Mouse (Mus musculus) intestine, postnatal 0 days (tissue): ENCODE measurements around the gene Bcl2. TPM values are rescaled to one million over a fixed set of nuclear protein-coding genes. Genes with fewer than 3 reads are reported as not detected.

ENCODE experiments used
- ATAC-seq: fragments of 200-750 bp; cut with Nextera tagmentation; 2 replicates; pipeline ENCODE4 v1.8.0; 2017; ENCODE audit warnings: mild to moderate bottlenecking, moderate TSS enrichment, moderate library complexity
- H3K27ac ChIP-seq: fragments of 300-500 bp; sonication (generic); 2 replicates; pipeline ENCODE4 v1.5.1; 2014; ENCODE audit warnings: mild to moderate bottlenecking, low read depth, low read length, moderate library complexity
- H3K27me3 ChIP-seq: fragments of 300-500 bp; sonication (generic); replicated peaks from 2 replicates; pipeline ENCODE4 v1.6.1; 2014; ENCODE audit warnings: low read length, mixed read lengths; ENCODE audit not compliant: control insufficient read depth, insufficient read depth
- H3K36me3 ChIP-seq: fragments of 300-500 bp; sonication (generic); 2 replicates; pipeline ENCODE4 v1.6.1; 2014; ENCODE audit warnings: mild to moderate bottlenecking, moderate library complexity; ENCODE audit not compliant: control insufficient read depth, insufficient read depth
- H3K4me1 ChIP-seq: fragments of 300-500 bp; sonication (generic); replicated peaks from 2 replicates; pipeline ENCODE4 v1.6.1; 2014; ENCODE audit warnings: antibody characterized with exemption, low read length, mixed read lengths; ENCODE audit not compliant: control insufficient read depth, insufficient read depth
- H3K4me2 ChIP-seq: fragments of 300-500 bp; sonication (generic); replicated peaks from 2 replicates; pipeline ENCODE4 v1.6.1; 2014; ENCODE audit warnings: low read depth, mild to moderate bottlenecking, moderate library complexity
- H3K4me3 ChIP-seq: fragments of 300-500 bp; sonication (generic); 2 replicates; pipeline ENCODE4 v1.5.1; 2014; ENCODE audit warnings: low read depth, low read length
- H3K9ac ChIP-seq: fragments of 300-500 bp; sonication (generic); 2 replicates; pipeline ENCODE4 v1.6.1; 2014; ENCODE audit warnings: mild to moderate bottlenecking, low read depth, low read length
- H3K9me3 ChIP-seq: fragments of 300-500 bp; sonication (generic); 2 replicates; pipeline ENCODE4 v1.6.1; 2016; ENCODE audit warnings: mixed run types; ENCODE audit not compliant: control insufficient read depth
- CTCF ChIP-seq: sonication (generic); IDR thresholded peaks from 2 replicates; pipeline ENCODE4 v1.5.1; 2016; ENCODE audit warnings: low read depth, mild to moderate bottlenecking, control low read depth, antibody characterized with exemption, moderate library complexity
- WGBS: fragments of 180-500 bp; shearing (Covaris S2); extraction: QIAGEN DNeasy Blood & Tissue Kit; methylation state at CpG from one replicate; pipeline ENCODE4 v1.1.7; 2014; 5-methylcytosine and 5-hydroxymethylcytosine counted together
- polyA plus RNA-seq: library from polyadenylated mRNA; unstranded; fragments of >200 nt; fragmentation: Nextera tagmentation; extraction: Ambion mirVana; gene quantifications from 2 replicates; pipeline ENCODE4 v1.2.1, GENCODE M21; 2015

Bcl2 gene
- polyA plus RNA-seq, 1 experiment from 2014 or later: 3.4 TPM

DNA sequence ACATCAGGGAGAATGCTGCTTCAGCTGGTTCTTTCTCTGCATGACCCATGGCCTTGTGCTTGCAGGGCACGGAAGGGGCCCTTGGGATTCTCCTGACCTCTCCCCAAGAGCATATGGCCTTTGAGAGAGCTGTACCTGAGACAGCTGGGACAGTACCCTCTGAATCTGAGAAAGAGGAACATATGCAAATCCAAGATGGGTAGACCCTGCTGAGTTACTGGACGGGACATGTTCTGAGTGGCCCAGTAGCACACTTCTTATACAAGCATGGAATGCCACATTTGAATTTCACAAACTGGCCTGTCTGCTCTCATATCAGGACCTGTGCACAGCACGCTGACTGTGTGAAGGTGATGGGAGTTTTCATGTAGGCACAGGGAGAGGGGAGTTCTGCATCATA is 31.2 kb downstream of the Bcl2 start:
- no peak overlapping the region for H3K9ac ChIP-seq
- ATAC-seq: no peak
- H3K36me3 ChIP-seq: no peaks in the 10 kb centered on the region
- H3K27ac ChIP-seq: no peak overlapping the region
- WGBS: 89% methylated on average over 3 of the region's 3 CpGs
- H3K4me2 ChIP-seq: no peak overlapping the region
- no peaks in the 10 kb centered on the region for H3K4me1 ChIP-seq
- no peak overlapping the region for H3K4me3 ChIP-seq
- no peaks in the 10 kb centered on the region for H3K9me3 ChIP-seq
- H3K27me3 ChIP-seq: no peaks in the 10 kb centered on the region
- TF ChIP-seq CTCF: no peak

DNA sequence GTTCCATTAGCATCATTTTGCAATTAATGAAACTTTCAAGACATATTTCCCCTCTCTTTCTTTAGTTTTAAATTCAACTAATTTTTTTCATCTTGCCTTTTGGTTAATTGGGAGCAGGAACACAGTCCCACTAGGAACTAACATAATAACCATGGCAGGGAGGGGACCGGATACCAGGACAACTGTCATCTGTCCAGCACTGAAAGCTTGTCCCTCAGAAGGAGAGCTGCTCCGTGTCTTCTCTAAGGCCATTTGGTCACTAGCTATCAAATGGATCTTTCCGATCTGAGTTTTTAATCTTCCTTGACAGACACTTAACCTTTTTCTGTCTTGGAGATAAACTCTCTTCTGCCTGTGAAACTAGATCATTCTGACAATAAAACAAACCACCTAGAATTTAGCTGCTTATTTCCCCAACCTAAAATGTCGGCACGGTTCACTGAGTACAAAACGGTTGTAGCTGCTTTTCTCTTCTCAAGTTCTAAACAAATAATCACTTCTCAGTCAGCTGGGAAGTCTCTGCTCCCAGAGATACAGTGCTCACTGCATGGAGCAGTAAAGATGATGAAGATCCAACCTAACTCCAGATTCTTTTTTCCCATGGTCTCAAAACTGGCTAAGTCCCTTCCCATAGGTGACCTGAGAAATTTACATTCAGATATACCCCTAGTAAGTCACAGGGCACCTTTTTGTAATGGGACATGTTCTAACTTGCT is 34.1 kb downstream of the Bcl2 start:
- no peak for TF ChIP-seq CTCF
- 72% methylated on average over 6 of the region's 6 CpGs for WGBS
- Histone ChIP-seq H3K27ac (no peak overlapping the region), H3K9me3 (no peaks in the 10 kb centered on the region), H3K4me1 (no peaks in the 10 kb centered on the region), H3K4me3 (no peak overlapping the region), H3K4me2 (no peak overlapping the region), H3K36me3 (no peaks in the 10 kb centered on the region), H3K9ac (no peak overlapping the region), H3K27me3 (no peaks in the 10 kb centered on the region)
- ATAC-seq: no peak

DNA sequence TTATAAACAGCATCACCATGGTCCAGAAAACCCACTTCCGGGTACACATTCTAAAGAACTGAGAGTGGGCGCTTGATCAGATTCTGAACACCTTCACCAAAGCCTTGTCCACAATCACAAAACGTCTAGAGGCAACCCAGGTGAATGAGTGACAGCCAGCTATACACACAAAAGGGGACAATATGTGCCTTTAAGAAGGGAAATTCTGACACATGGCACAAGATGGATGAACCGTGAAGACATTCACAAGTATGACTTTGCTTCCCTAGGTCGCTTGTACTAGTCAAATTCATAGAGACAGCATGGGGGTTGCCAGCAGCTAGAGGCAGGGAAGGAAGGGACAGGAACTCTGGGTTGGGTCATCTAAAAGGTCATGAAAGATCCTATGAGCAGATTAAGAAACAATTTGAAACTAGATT is 36.0 kb downstream of the Bcl2 start:
- TF ChIP-seq CTCF: no peak
- no peaks in the 10 kb centered on the region for H3K27me3 ChIP-seq
- H3K4me1 ChIP-seq: no peaks in the 10 kb centered on the region
- H3K27ac ChIP-seq: no peak overlapping the region
- ATAC-seq: no peak
- no peaks in the 10 kb centered on the region for H3K9me3 ChIP-seq
- H3K9ac ChIP-seq: no peak overlapping the region
- no peaks in the 10 kb centered on the region for H3K36me3 ChIP-seq
- H3K4me3 ChIP-seq: no peak overlapping the region
- 80% methylated on average over 5 of the region's 5 CpGs for WGBS
- H3K4me2 ChIP-seq: no peak overlapping the region

DNA sequence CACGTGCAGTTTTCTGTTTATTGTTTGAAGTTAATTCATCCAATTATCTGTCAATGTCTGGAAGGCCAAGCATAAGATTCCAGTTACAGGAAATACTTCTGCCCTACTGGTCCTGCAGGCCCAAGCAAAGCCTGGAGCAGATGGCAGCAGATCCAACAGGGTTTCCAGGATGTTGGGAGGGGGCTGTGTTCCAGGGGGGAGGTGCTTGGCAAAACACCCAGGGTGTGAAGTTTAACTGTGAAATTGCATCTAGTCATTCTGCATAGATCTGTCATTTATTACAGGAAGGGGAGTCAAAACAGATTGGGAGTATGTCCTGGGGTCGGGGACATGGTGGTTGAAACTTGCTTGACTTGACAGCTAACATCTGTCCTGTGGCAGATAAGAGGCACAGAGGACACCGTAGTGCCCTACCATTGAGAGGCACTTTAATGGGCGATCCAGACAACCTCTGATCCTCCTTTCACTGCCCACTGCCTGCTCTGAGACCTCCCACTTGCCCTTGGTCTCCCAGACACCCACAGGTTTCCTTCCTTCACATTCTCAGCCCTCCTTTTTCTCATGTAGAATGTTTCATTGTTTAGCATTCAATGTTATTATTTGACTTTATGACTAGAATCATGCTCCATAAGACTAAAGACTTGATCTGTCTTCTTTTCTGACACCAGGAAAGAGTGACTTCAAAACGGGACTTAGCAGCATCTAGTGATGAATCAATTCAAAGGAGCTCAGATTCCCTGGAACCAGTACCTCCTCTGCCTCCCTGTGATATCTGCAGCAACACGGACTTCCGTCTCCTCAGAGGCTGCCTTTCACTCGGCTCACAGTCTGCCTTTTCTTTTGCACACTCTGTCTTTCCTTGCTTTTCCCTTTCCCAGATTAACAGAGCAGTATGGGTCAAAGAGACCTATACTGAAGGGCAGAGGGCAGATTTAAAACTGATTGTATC is 47.7 kb downstream of the Bcl2 start:
- H3K4me2 ChIP-seq: no peak overlapping the region
- no peaks in the 10 kb centered on the region for H3K4me1 ChIP-seq
- H3K36me3 ChIP-seq: no peaks in the 10 kb centered on the region
- H3K9ac ChIP-seq: no peak overlapping the region
- no peaks in the 10 kb centered on the region for H3K27me3 ChIP-seq
- no peak for ATAC-seq
- no peak overlapping the region for H3K27ac ChIP-seq
- no peaks in the 10 kb centered on the region for H3K9me3 ChIP-seq
- WGBS: 60% methylated on average over 8 of the region's 8 CpGs
- no peak for TF ChIP-seq CTCF
- no peak overlapping the region for H3K4me3 ChIP-seq

DNA sequence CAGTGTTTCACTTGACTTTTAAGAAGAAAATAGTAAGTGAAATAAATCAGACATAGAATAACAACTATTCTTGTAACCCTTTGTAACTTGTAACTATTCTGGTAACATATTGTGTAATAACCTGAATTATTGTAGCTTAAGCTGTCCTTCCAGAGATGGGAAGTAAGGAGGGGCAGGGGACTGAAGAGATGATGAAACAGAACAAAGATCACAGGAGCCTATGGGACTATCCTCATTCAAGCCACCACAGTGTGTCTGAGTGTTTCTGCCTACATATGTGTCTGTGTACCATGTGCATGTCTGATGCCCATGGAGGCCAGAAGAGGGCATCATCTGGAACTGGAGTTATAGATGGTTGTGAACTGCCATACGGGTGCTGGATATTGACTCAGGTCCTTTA is 49.1 kb downstream of the Bcl2 start:
- Histone ChIP-seq H3K4me2 (no peak overlapping the region), H3K27ac (no peak overlapping the region), H3K9me3 (no peaks in the 10 kb centered on the region), H3K4me3 (no peak overlapping the region), H3K27me3 (no peaks in the 10 kb centered on the region), H3K4me1 (no peaks in the 10 kb centered on the region), H3K9ac (no peak overlapping the region), H3K36me3 (no peaks in the 10 kb centered on the region)
- 79% methylated on average over 1 of the region's 1 CpGs for WGBS
- peak; percentile 29 for TF ChIP-seq CTCF
- no peak for ATAC-seq

DNA sequence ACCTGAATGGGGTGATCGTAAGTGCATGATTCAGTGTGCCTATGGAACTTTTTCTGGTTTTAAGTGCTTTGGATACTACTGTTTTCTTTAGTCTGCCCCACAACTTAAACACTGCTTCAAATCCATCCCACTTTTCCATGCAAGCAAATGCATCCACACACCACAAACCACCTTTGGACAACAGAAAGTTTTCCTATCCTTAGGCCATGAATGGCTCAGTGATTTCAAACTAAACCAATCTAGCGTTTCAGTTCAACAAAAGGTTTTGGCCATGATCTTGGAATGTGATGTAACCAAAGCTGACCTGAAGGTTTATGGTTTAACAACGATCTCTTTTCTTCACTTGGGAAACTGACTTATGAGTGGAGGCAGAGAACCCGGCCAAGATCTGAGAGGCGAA is 51.6 kb downstream of the Bcl2 start:
- no peaks in the 10 kb centered on the region for H3K9me3 ChIP-seq
- no peak for ATAC-seq
- H3K4me1 ChIP-seq: no peaks in the 10 kb centered on the region

More for the DNA sequence above, 51.6 kb downstream of the Bcl2 start:
- H3K4me3 ChIP-seq: no peak overlapping the region
- no peak overlapping the region for H3K4me2 ChIP-seq
- H3K27me3 ChIP-seq: no peaks in the 10 kb centered on the region
- H3K9ac ChIP-seq: no peak overlapping the region
- no peak overlapping the region for H3K27ac ChIP-seq
- WGBS: 89% methylated on average over 5 of the region's 5 CpGs
- no peak for TF ChIP-seq CTCF
- H3K36me3 ChIP-seq: no peaks in the 10 kb centered on the region
